Mouse (Mus musculus) cortical plate, adult 2 months (tissue): ENCODE results near the gene Cnga4. TPM values are rescaled to one million over a fixed set of nuclear protein-coding genes. Genes with fewer than 3 reads are reported as not detected.
"Not testable (repeated sequence)": the region's sequence is repeated elsewhere in the genome, so short reads cannot be mapped to it uniquely, and the experiment has no call there.

Experiments used
- H3K27ac ChIP-seq: fragments of 200-500 bp; 2 replicates; pipeline ENCODE4 v1.5.1; 2012; ENCODE audit warnings: low read length, control low read depth, inconsistent platforms; ENCODE audit not compliant: insufficient read depth
- H3K4me1 ChIP-seq: fragments of 200-500 bp; 2 replicates; pipeline ENCODE4 v1.6.1; 2011; ENCODE audit warnings: low read length; ENCODE audit not compliant: control insufficient read depth, insufficient read depth
- H3K4me3 ChIP-seq: fragments of 200-500 bp; 2 replicates; pipeline ENCODE4 v1.5.1; 2011; ENCODE audit warnings: mild to moderate bottlenecking, low read length, control low read depth; ENCODE audit not compliant: insufficient read depth
- CTCF ChIP-seq: fragments of 200-500 bp; IDR thresholded peaks from 2 replicates; pipeline ENCODE4 v1.5.1; 2011; ENCODE audit warnings: mild to moderate bottlenecking, control low read depth, low read length; ENCODE audit not compliant: insufficient read depth; ENCODE audit errors: extremely low read depth
- POLR2A ChIP-seq: fragments of 200-500 bp; IDR thresholded peaks from 2 replicates; pipeline ENCODE4 v1.6.1; 2011; ENCODE audit warnings: mild to moderate bottlenecking, low read length, control low read depth; ENCODE audit not compliant: insufficient read depth; ENCODE audit errors: extremely low read depth
- polyA plus RNA-seq: library from polyadenylated mRNA; depleted of rRNA; stranded (reverse); fragments of >200 nt; gene quantifications from 2 replicates; pipeline ENCODE4 v1.2.3, GENCODE M21; 2012; rRNA removed

Gene Cnga4
- polyA plus RNA-seq, result 1.8 and 2.3 TPM in 2 replicates

GRCm38 (mm10) chr7:105404268-105404667 is at the start of gene Cnga4:
Cnga4 (plus strand) TSS chr7:105404568.
- Histone ChIP-seq H3K4me3 (no peak within 1 kb of the TSS), H3K27ac (no peak within 1 kb of the TSS)
- TF ChIP-seq POLR2A, result no peak
- TF ChIP-seq CTCF, result no peak

GRCm38 (mm10) chr7:105356064-105356463 is 48.3 kb upstream of the Cnga4 start:
- H3K27ac ChIP-seq, H3K4me1 ChIP-seq, H3K4me3 ChIP-seq: not testable (repeated sequence)

More at GRCm38 (mm10) chr7:105404268-105404667, at the start of gene Cnga4:
- H3K4me1 ChIP-seq, result no peaks in the 10 kb centered on the region

GRCm38 (mm10) chr7:105356487-105356886 is 47.9 kb upstream of the Cnga4 start:
- not testable (repeated sequence) for H3K4me1 ChIP-seq, H3K27ac ChIP-seq, H3K4me3 ChIP-seq

- Histone ChIP-seq H3K4me3 (no peak overlapping the region), H3K27ac (no peak overlapping the region), H3K4me1 (no peaks in the 10 kb centered on the region)
- TF ChIP-seq POLR2A, result no peak
- TF ChIP-seq CTCF, result no peak
Observed at GRCm38 (mm10) chr7:105361713-105362112, 42.7 kb upstream of the Cnga4 start.

- Histone ChIP-seq H3K4me3 (no peak overlapping the region), H3K4me1 (no peaks in the 10 kb centered on the region), H3K27ac (no peak overlapping the region)
- TF ChIP-seq CTCF (no peak), POLR2A (no peak)
Observed at GRCm38 (mm10) chr7:105367268-105367667, 37.1 kb upstream of the Cnga4 start.

GRCm38 (mm10) chr7:105367930-105368329 is 36.4 kb upstream of the Cnga4 start, which contains the start of gene Olfr692:
Olfr692 (plus strand) TSS chr7:105368230.
- Histone ChIP-seq H3K4me3 (no peak within 1 kb of the TSS), H3K4me1 (no peaks in the 10 kb centered on the region), H3K27ac (no peak within 1 kb of the TSS)
- TF ChIP-seq POLR2A (no peak), CTCF (no peak)

GRCm38 (mm10) chr7:105368521-105368920 is 35.8 kb upstream of the Cnga4 start:
- no peak for TF ChIP-seq POLR2A
- no peak for TF ChIP-seq CTCF
- Histone ChIP-seq H3K4me3 (no peak overlapping the region), H3K27ac (no peak overlapping the region), H3K4me1 (no peaks in the 10 kb centered on the region)

GRCm38 (mm10) chr7:105372912-105373311 is 31.5 kb upstream of the Cnga4 start:
- Histone ChIP-seq H3K4me1 (no peaks in the 10 kb centered on the region), H3K27ac (no peak overlapping the region), H3K4me3 (no peak overlapping the region)
- TF ChIP-seq CTCF, result no peak
- no peak for TF ChIP-seq POLR2A

GRCm38 (mm10) chr7:105373509-105373908 is 30.9 kb upstream of the Cnga4 start:
- no peaks in the 10 kb centered on the region for H3K4me1 ChIP-seq
- no peak overlapping the region for H3K4me3 ChIP-seq
- H3K27ac ChIP-seq, result no peak overlapping the region
- TF ChIP-seq CTCF (no peak), POLR2A (no peak)

- Histone ChIP-seq H3K4me3 (no peak overlapping the region), H3K4me1 (no peaks in the 10 kb centered on the region), H3K27ac (no peak overlapping the region)
- TF ChIP-seq POLR2A, result no peak
- no peak for TF ChIP-seq CTCF
Observed at GRCm38 (mm10) chr7:105373976-105374375, 30.4 kb upstream of the Cnga4 start.

- H3K27ac ChIP-seq, result no peak within 1 kb of the TSS
- no peaks in the 10 kb centered on the region for H3K4me1 ChIP-seq
- H3K4me3 ChIP-seq, result no peak within 1 kb of the TSS
- no peak for TF ChIP-seq CTCF
- no peak for TF ChIP-seq POLR2A
Observed at GRCm38 (mm10) chr7:105374866-105375265, 29.5 kb upstream of the Cnga4 start, which contains the start of gene Gm5901. Gm5901 (plus strand) TSS chr7:105375038.
